Mouse (Mus musculus): ENCODE results near the gene Slit3. TPM values are rescaled to one million over a fixed set of nuclear protein-coding genes. Genes with fewer than 3 reads are reported as not detected.

Slit3 gene
- total and polyA plus RNA-seq, 2 experiments from 2014 or later, result 6.7 to 23.7 TPM

GRCm38 (mm10) chr11:35142698-35143360 is 21.8 kb downstream of the Slit3 start:
- Histone ChIP-seq H3K4me3 (ENCODE audit: low read depth, low read length) (no peak overlapping the region), H3K4me1 (ENCODE audit: control insufficient read depth, insufficient read depth) (no peaks in the 10 kb centered on the region), H3K9ac (replicated peaks; ENCODE audit: low read depth, low read length) (no peak overlapping the region), H3K9me3 (replicated peaks; ENCODE audit: control insufficient read depth, low read length) (no peaks in the 10 kb centered on the region), H3K27me3 (ENCODE audit: control insufficient read depth, insufficient read depth, low read length) (no peaks in the 10 kb centered on the region), H3K36me3 (replicated peaks; ENCODE audit: control insufficient read depth, insufficient read depth, low read length) (no peaks in the 10 kb centered on the region), H3K27ac (ENCODE audit: low read depth) (no peak overlapping the region), H3K4me2 (ENCODE audit: low read depth, low read length) (no peak overlapping the region)
- no peak for ATAC-seq (ENCODE audit: insufficient read depth, low read depth)
- 65% methylated on average over 7 of the region's 7 CpGs for whole genome bisulfite sequencing
- TF ChIP-seq EP300 (IDR thresholded peaks at IDR 0.05; ENCODE audit: low read depth), result no peak
- TF ChIP-seq CTCF (IDR thresholded peaks at IDR 0.05; ENCODE audit: low read depth), result no peak
- no peak for DNase-seq (ENCODE audit: low spot score)

GRCm38 (mm10) chr11:35147818-35148445 is 26.9 kb downstream of the Slit3 start:
- no peak overlapping the region for H3K4me2 ChIP-seq (ENCODE audit: low read depth, low read length)
- no peaks in the 10 kb centered on the region for H3K27me3 ChIP-seq (ENCODE audit: control insufficient read depth, insufficient read depth, low read length)
- TF ChIP-seq CTCF (IDR thresholded peaks at IDR 0.05; ENCODE audit: low read depth) (no peak), EP300 (IDR thresholded peaks at IDR 0.05; ENCODE audit: low read depth) (no peak)
- DNase-seq (ENCODE audit: low spot score), result no peak
- H3K36me3 ChIP-seq (replicated peaks; ENCODE audit: control insufficient read depth, insufficient read depth, low read length), result no peaks in the 10 kb centered on the region
- H3K4me1 ChIP-seq (ENCODE audit: control insufficient read depth, insufficient read depth), result no peaks in the 10 kb centered on the region
- no peak overlapping the region for H3K9ac ChIP-seq (replicated peaks; ENCODE audit: low read depth, low read length)
- no peak for ATAC-seq (ENCODE audit: insufficient read depth, low read depth)
- 87% methylated on average over 10 of the region's 11 CpGs for WGBS
- no peak overlapping the region for H3K4me3 ChIP-seq (ENCODE audit: low read depth, low read length)
- H3K27ac ChIP-seq (ENCODE audit: low read depth), result no peak overlapping the region
- H3K9me3 ChIP-seq (replicated peaks; ENCODE audit: control insufficient read depth, low read length), result no peaks in the 10 kb centered on the region

- no peaks in the 10 kb centered on the region for H3K36me3 ChIP-seq (replicated peaks; ENCODE audit: control insufficient read depth, insufficient read depth, low read length)
- peaks cover 11% of the 10 kb centered on the region for H3K4me1 ChIP-seq (ENCODE audit: control insufficient read depth, insufficient read depth)
- DNase-seq (ENCODE audit: low spot score) (no peak), ATAC-seq (ENCODE audit: insufficient read depth, low read depth) (no peak)
- H3K27me3 ChIP-seq (ENCODE audit: control insufficient read depth, insufficient read depth, low read length), result no peaks in the 10 kb centered on the region
- H3K4me2 ChIP-seq (ENCODE audit: low read depth, low read length), result no peak overlapping the region
- no peak overlapping the region for H3K4me3 ChIP-seq (ENCODE audit: low read depth, low read length)
- TF ChIP-seq EP300 (IDR thresholded peaks at IDR 0.05; ENCODE audit: low read depth) (no peak), CTCF (IDR thresholded peaks at IDR 0.05; ENCODE audit: low read depth) (no peak)
- H3K9me3 ChIP-seq (replicated peaks; ENCODE audit: control insufficient read depth, low read length), result no peaks in the 10 kb centered on the region
- no peak overlapping the region for H3K9ac ChIP-seq (replicated peaks; ENCODE audit: low read depth, low read length)
- WGBS, result 75% methylated on average over 13 of the region's 13 CpGs
- H3K27ac ChIP-seq (ENCODE audit: low read depth), result no peak overlapping the region
These were observed 30.5 kb downstream of the Slit3 start for GRCm38 (mm10) chr11:35151539-35151951.

- Histone ChIP-seq H3K4me2 (ENCODE audit: low read depth, low read length) (no peak overlapping the region), H3K9me3 (replicated peaks; ENCODE audit: control insufficient read depth, low read length) (no peaks in the 10 kb centered on the region), H3K9ac (replicated peaks; ENCODE audit: low read depth, low read length) (no peak overlapping the region), H3K4me1 (ENCODE audit: control insufficient read depth, insufficient read depth) (peaks cover 11% of the 10 kb centered on the region), H3K36me3 (replicated peaks; ENCODE audit: control insufficient read depth, insufficient read depth, low read length) (no peaks in the 10 kb centered on the region), H3K27me3 (ENCODE audit: control insufficient read depth, insufficient read depth, low read length) (no peaks in the 10 kb centered on the region), H3K4me3 (ENCODE audit: low read depth, low read length) (no peak overlapping the region), H3K27ac (ENCODE audit: low read depth) (no peak overlapping the region)
- ATAC-seq (ENCODE audit: insufficient read depth, low read depth) (no peak), DNase-seq (ENCODE audit: low spot score) (no peak)
- WGBS, result 62% methylated on average over 2 of the region's 2 CpGs
- TF ChIP-seq CTCF (IDR thresholded peaks at IDR 0.05; ENCODE audit: low read depth) (no peak), EP300 (IDR thresholded peaks at IDR 0.05; ENCODE audit: low read depth) (no peak)
These were observed 31.9 kb downstream of the Slit3 start for GRCm38 (mm10) chr11:35152875-35153274.

GRCm38 (mm10) chr11:35154449-35154848 is 33.4 kb downstream of the Slit3 start:
- H3K27me3 ChIP-seq (ENCODE audit: control insufficient read depth, insufficient read depth, low read length), result no peaks in the 10 kb centered on the region
- H3K4me2 ChIP-seq (ENCODE audit: low read depth, low read length), result no peak overlapping the region
- DNase-seq (ENCODE audit: low spot score) (no peak), ATAC-seq (ENCODE audit: insufficient read depth, low read depth) (no peak)
- H3K9ac ChIP-seq (replicated peaks; ENCODE audit: low read depth, low read length), result no peak overlapping the region
- WGBS, result 73% methylated on average over 5 of the region's 5 CpGs
- H3K27ac ChIP-seq (ENCODE audit: low read depth), result no peak overlapping the region
- H3K4me3 ChIP-seq (ENCODE audit: low read depth, low read length), result no peak overlapping the region
- H3K36me3 ChIP-seq (replicated peaks; ENCODE audit: control insufficient read depth, insufficient read depth, low read length), result no peaks in the 10 kb centered on the region
- H3K4me1 ChIP-seq (ENCODE audit: control insufficient read depth, insufficient read depth), result peaks cover 11% of the 10 kb centered on the region
- no peak for TF ChIP-seq CTCF (IDR thresholded peaks at IDR 0.05; ENCODE audit: low read depth)
- TF ChIP-seq EP300 (IDR thresholded peaks at IDR 0.05; ENCODE audit: low read depth), result no peak
- no peaks in the 10 kb centered on the region for H3K9me3 ChIP-seq (replicated peaks; ENCODE audit: control insufficient read depth, low read length)
